Mouse (Mus musculus) lung, embryonic 14.5 days (tissue): ENCODE results near the gene Osmr. TPM values are rescaled to one million over a fixed set of nuclear protein-coding genes. Genes with fewer than 3 reads are reported as not detected.

Experiments
- ATAC-seq: fragments of 200-750 bp; cut with Nextera tagmentation; 2 replicates; pipeline ENCODE4 v1.8.0; 2017; ENCODE audit warnings: mild to moderate bottlenecking, moderate TSS enrichment, moderate library complexity; ENCODE audit not compliant: insufficient read depth
- DNase-seq: peaks from one replicate; pipeline ENCODE4 v3.0.0-alpha.2; 2015
- H3K27ac ChIP-seq: fragments of 300-500 bp; sonication (generic); 2 replicates; pipeline ENCODE4 v1.5.1; 2014; ENCODE audit warnings: low read depth, mild to moderate bottlenecking, moderate library complexity
- H3K27me3 ChIP-seq: fragments of 300-500 bp; sonication (generic); 2 replicates; pipeline ENCODE4 v1.6.1; 2014; ENCODE audit warnings: low read length, control low read depth; ENCODE audit not compliant: insufficient read depth
- H3K36me3 ChIP-seq: fragments of 300-500 bp; sonication (generic); 2 replicates; pipeline ENCODE4 v1.6.1; 2014; ENCODE audit warnings: control low read depth; ENCODE audit not compliant: insufficient read depth
- H3K4me1 ChIP-seq: fragments of 300-500 bp; sonication (generic); 2 replicates; pipeline ENCODE4 v1.6.1; 2014; ENCODE audit warnings: antibody characterized with exemption, control low read depth; ENCODE audit not compliant: insufficient read depth
- H3K4me2 ChIP-seq: fragments of 300-500 bp; sonication (generic); 2 replicates; pipeline ENCODE4 v1.6.1; 2014; ENCODE audit warnings: mild to moderate bottlenecking
- H3K4me3 ChIP-seq: fragments of 300-500 bp; sonication (generic); 2 replicates; pipeline ENCODE4 v1.5.1; 2014; ENCODE audit warnings: low read depth, low read length
- H3K9ac ChIP-seq: fragments of 300-500 bp; sonication (generic); 2 replicates; pipeline ENCODE4 v1.6.1; 2014
- H3K9me3 ChIP-seq: fragments of 300-500 bp; sonication (generic); 2 replicates; pipeline ENCODE4 v1.6.1; 2016; ENCODE audit warnings: low read depth, low read length, control low read depth
- CTCF ChIP-seq: IDR thresholded peaks from 2 replicates; pipeline ENCODE4 v1.5.1; 2016; ENCODE audit warnings: antibody characterized with exemption, low read depth
- WGBS: fragments of 180-500 bp; shearing (Covaris S2); extraction: QIAGEN DNeasy Blood & Tissue Kit; methylation state at CpG from one replicate; pipeline ENCODE4 v1.1.7; 2014; 5-methylcytosine and 5-hydroxymethylcytosine counted together
- polyA plus RNA-seq: library from polyadenylated mRNA; unstranded; fragments of >200 nt; fragmentation: Nextera tagmentation; extraction: Ambion mirVana; gene quantifications from 2 replicates; pipeline ENCODE4 v1.2.1, GENCODE M21; 2014

The Osmr gene
- polyA plus RNA-seq, result 0.50 and 0.74 TPM in 2 replicates

GRCm38 (mm10) chr15:6874601-6875019, at the start of gene Osmr:
Gene Osmr, minus strand, starts transcription at chr15:6874969.
- peak within 1 kb of the TSS; percentile 53 for H3K9ac ChIP-seq
- H3K36me3 ChIP-seq, result no peaks in the 10 kb centered on the region
- H3K27me3 ChIP-seq, result peaks cover 21% of the 10 kb centered on the region
- H3K27ac ChIP-seq, result no peak within 1 kb of the TSS
- TF ChIP-seq CTCF, result no peak
- 4% methylated on average over 16 of the region's 16 CpGs for WGBS
- no peaks in the 10 kb centered on the region for H3K4me1 ChIP-seq
- H3K4me2 ChIP-seq, result peak within 1 kb of the TSS; percentile 90
- no peaks in the 10 kb centered on the region for H3K9me3 ChIP-seq
- ATAC-seq (peak; percentile 55), DNase-seq (peak; percentile 35)
- peak within 1 kb of the TSS; percentile 49 for H3K4me3 ChIP-seq

GRCm38 (mm10) chr15:6919406-6919805, 44.6 kb upstream of the Osmr start:
- no peaks in the 10 kb centered on the region for H3K36me3 ChIP-seq
- no peak overlapping the region for H3K4me2 ChIP-seq
- no peaks in the 10 kb centered on the region for H3K4me1 ChIP-seq
- WGBS, result 81% methylated on average over 6 of the region's 6 CpGs
- no peaks in the 10 kb centered on the region for H3K27me3 ChIP-seq
- no peak overlapping the region for H3K4me3 ChIP-seq
- H3K27ac ChIP-seq, result no peak overlapping the region
- H3K9me3 ChIP-seq, result no peaks in the 10 kb centered on the region
- no peak for DNase-seq
- TF ChIP-seq CTCF, result no peak
- H3K9ac ChIP-seq, result no peak overlapping the region
- ATAC-seq, result no peak

GRCm38 (mm10) chr15:6914163-6914562, 39.4 kb upstream of the Osmr start:
- Histone ChIP-seq H3K27ac (no peak overlapping the region), H3K9ac (no peak overlapping the region), H3K4me3 (no peak overlapping the region), H3K4me1 (peaks cover 6% of the 10 kb centered on the region; the same call in 1 of the 2 replicates), H3K36me3 (no peaks in the 10 kb centered on the region), H3K27me3 (no peaks in the 10 kb centered on the region), H3K9me3 (no peaks in the 10 kb centered on the region), H3K4me2 (no peak overlapping the region)
- no peak for ATAC-seq
- no peak for DNase-seq
- 79% methylated on average over 6 of the region's 6 CpGs for WGBS
- no peak for TF ChIP-seq CTCF

- Histone ChIP-seq H3K4me3 (no peak overlapping the region), H3K4me2 (0 out of 2 replicates have a peak overlapping the region, but pooled peaks have one; percentile 25), H3K36me3 (no peaks in the 10 kb centered on the region), H3K4me1 (peaks cover 6% of the 10 kb centered on the region; the same call in 1 of the 2 replicates), H3K9me3 (no peaks in the 10 kb centered on the region), H3K9ac (no peak overlapping the region), H3K27ac (no peak overlapping the region), H3K27me3 (no peaks in the 10 kb centered on the region)
- peak; percentile 100 for TF ChIP-seq CTCF
- WGBS, result 1% methylated on average over 11 of the region's 11 CpGs
- DNase-seq (peak; percentile 98), ATAC-seq (peak; percentile 99)
These were observed 34.9 kb upstream of the Osmr start for GRCm38 (mm10) chr15:6909669-6910068.

GRCm38 (mm10) chr15:6909084-6909483, 34.3 kb upstream of the Osmr start:
- DNase-seq, result peak; percentile 9
- Histone ChIP-seq H3K36me3 (no peaks in the 10 kb centered on the region), H3K4me2 (peak overlapping the region; percentile 8; the same call in 1 of the 2 replicates), H3K9me3 (no peaks in the 10 kb centered on the region), H3K9ac (no peak overlapping the region), H3K4me1 (peaks cover 6% of the 10 kb centered on the region; the same call in 1 of the 2 replicates), H3K4me3 (no peak overlapping the region), H3K27me3 (no peaks in the 10 kb centered on the region), H3K27ac (no peak overlapping the region)
- peak; percentile 5; the same call in 1 of the 2 replicates for ATAC-seq
- TF ChIP-seq CTCF, result no peak
- 42% methylated on average over 14 of the region's 14 CpGs for WGBS

GRCm38 (mm10) chr15:6908601-6909000, 33.8 kb upstream of the Osmr start:
- ATAC-seq (no peak), DNase-seq (peak; percentile 37)
- Histone ChIP-seq H3K9me3 (no peaks in the 10 kb centered on the region), H3K27me3 (no peaks in the 10 kb centered on the region), H3K4me1 (peaks cover 6% of the 10 kb centered on the region; the same call in 1 of the 2 replicates), H3K9ac (no peak overlapping the region), H3K4me2 (no peak overlapping the region), H3K36me3 (no peaks in the 10 kb centered on the region), H3K4me3 (no peak overlapping the region), H3K27ac (no peak overlapping the region)
- 36% methylated on average over 5 of the region's 5 CpGs for WGBS
- no peak for TF ChIP-seq CTCF

GRCm38 (mm10) chr15:6906260-6907047, 31.7 kb upstream of the Osmr start:
- Histone ChIP-seq H3K4me2 (no peak overlapping the region), H3K4me1 (peaks cover 6% of the 10 kb centered on the region; the same call in 1 of the 2 replicates), H3K4me3 (no peak overlapping the region), H3K36me3 (no peaks in the 10 kb centered on the region), H3K27me3 (no peaks in the 10 kb centered on the region), H3K9ac (no peak overlapping the region), H3K9me3 (no peaks in the 10 kb centered on the region), H3K27ac (no peak overlapping the region)
- no peak for TF ChIP-seq CTCF
- WGBS, result 67% methylated on average over 19 of the region's 19 CpGs
- ATAC-seq (no peak), DNase-seq (no peak)
